Mouse (Mus musculus): ENCODE results near the gene Tufm.

Gene Tufm

GRCm38 (mm10) chr7:126487052-126487483 lies at the start of gene Tufm:
Gene Tufm, plus strand, starts transcription at chr7:126487361.
- ChIA-PET POLR2A (interaction anchor here (0.6 to 15.9 kb wide), 23 partner anchors 9 to 370 kb away, joined by 3 to 482 read pairs (median 4); partner anchors contain the start of genes Sh2b1 (in 3 of the 4) and Eif3c (in 1 of the 4)), CTCF (interaction anchor here (0.6 to 2.0 kb wide), 6 partner anchors 21 to 249 kb away, joined by 3 to 7 read pairs (median 4); partner anchors contain the start of gene Spns1 (in 1 of the 4))

- CTCF ChIA-PET, result interaction anchor here in 2 of 4 experiments (0.6 to 0.7 kb wide), 3 partner anchors 21 to 1927 kb away, joined by 3 to 4 read pairs (median 3); no protein-coding TSS in a partner anchor
- POLR2A ChIA-PET, result interaction anchor here in 3 of 4 experiments (0.5 to 2.0 kb wide), 7 partner anchors 9 to 465 kb away, joined by 3 to 4 read pairs (median 3); no protein-coding TSS in a partner anchor
Observed at GRCm38 (mm10) chr7:126440134-126440533, 47.0 kb upstream of the Tufm start.

- POLR2A ChIA-PET, result interaction anchor here in 1 of 4 experiments (1.4 kb wide), 1 partner anchor 8 kb away, joined by 4 read pairs; no protein-coding TSS in a partner anchor
- CTCF ChIA-PET, result interaction anchor here in 2 of 4 experiments (0.6 kb wide), 2 partner anchors 8 to 135 kb away, joined by 3 to 4 read pairs; no protein-coding TSS in a partner anchor
Observed at GRCm38 (mm10) chr7:126443997-126444396, 43.2 kb upstream of the Tufm start.

GRCm38 (mm10) chr7:126444536-126444935 lies 42.6 kb upstream of the Tufm start:
- CTCF ChIA-PET, result interaction anchor here in 3 of 4 experiments (0.6 to 1.2 kb wide), 5 partner anchors 8 to 135 kb away, joined by 3 to 9 read pairs (median 4); no protein-coding TSS in a partner anchor
- POLR2A ChIA-PET, result interaction anchor here in 1 of 4 experiments (1.4 to 1.5 kb wide), 3 partner anchors 9 to 18 kb away, joined by 3 to 5 read pairs (median 4); partner anchors contain the start of gene Atp2a1

- CTCF ChIA-PET, result interaction anchor here (0.5 to 2.7 kb wide), 9 partner anchors 8 to 30 kb away, joined by 3 to 11 read pairs (median 6); partner anchors contain the start of gene Sh2b1 (in 1 of the 4)
- POLR2A ChIA-PET, result interaction anchor here in 2 of 4 experiments (0.5 to 1.5 kb wide), 7 partner anchors 9 to 314 kb away, joined by 3 to 5 read pairs (median 4); partner anchors contain the start of genes Atp2a1 (in 1 of the 2) and Tufm (in 1 of the 2)
Observed at GRCm38 (mm10) chr7:126445104-126445815, 41.9 kb upstream of the Tufm start.

- CTCF ChIA-PET, result interaction anchor here (0.9 to 2.7 kb wide), 7 partner anchors 9 to 29 kb away, joined by 3 to 11 read pairs (median 3); partner anchors contain the start of gene Sh2b1 (in 1 of the 4)
- POLR2A ChIA-PET, result interaction anchor here in 3 of 4 experiments (0.5 to 1.8 kb wide), 10 partner anchors 10 to 247 kb away, joined by 3 to 7 read pairs (median 4); partner anchors contain the start of genes Sh2b1 (in 2 of the 3) and Tufm (in 1 of the 3)
Observed at GRCm38 (mm10) chr7:126446217-126446616, 40.9 kb upstream of the Tufm start.

GRCm38 (mm10) chr7:126448481-126448880 lies 38.7 kb upstream of the Tufm start:
- ChIA-PET POLR2A (interaction anchor here in 1 of 4 experiments (0.6 to 1.2 kb wide), 2 partner anchors 9 to 88 kb away, joined by 3 read pairs; no protein-coding TSS in a partner anchor), CTCF (no interaction called here)

- POLR2A ChIA-PET, result interaction anchor here in 1 of 4 experiments (0.7 to 1.5 kb wide), 7 partner anchors 10 to 50 kb away, joined by 3 to 5 read pairs (median 4); partner anchors contain the start of gene Sh2b1
Observed at GRCm38 (mm10) chr7:126449991-126450390, 37.2 kb upstream of the Tufm start.

GRCm38 (mm10) chr7:126450641-126451040 lies 36.5 kb upstream of the Tufm start:
- CTCF ChIA-PET, result interaction anchor here in 2 of 4 experiments (0.6 kb wide), 2 partner anchors 15 to 17 kb away, joined by 3 read pairs; no protein-coding TSS in a partner anchor
- POLR2A ChIA-PET, result interaction anchor here in 2 of 4 experiments (0.7 to 1.8 kb wide), 4 partner anchors 15 to 25 kb away, joined by 4 to 5 read pairs (median 5); partner anchors contain the start of gene Sh2b1 (in 2 of the 2)

More at GRCm38 (mm10) chr7:126449991-126450390, 37.2 kb upstream of the Tufm start:
- CTCF ChIA-PET, result interaction anchor here in 3 of 4 experiments (0.5 to 1.0 kb wide), 3 partner anchors 13 to 16 kb away, joined by 3 to 9 read pairs (median 4); no protein-coding TSS in a partner anchor

- POLR2A ChIA-PET, result interaction anchor here in 3 of 4 experiments (0.6 to 1.7 kb wide), 3 partner anchors 13 to 23 kb away, joined by 3 to 5 read pairs (median 3); partner anchors contain the start of gene Sh2b1 (in 1 of the 3)
- CTCF ChIA-PET, result no interaction called here
Observed at GRCm38 (mm10) chr7:126452244-126452643, 34.9 kb upstream of the Tufm start.

GRCm38 (mm10) chr7:126453861-126454260 lies 33.3 kb upstream of the Tufm start:
- ChIA-PET POLR2A (interaction anchor here in 3 of 4 experiments (0.6 to 1.7 kb wide), 9 partner anchors 9 to 407 kb away, joined by 3 to 7 read pairs (median 4); partner anchors contain the start of genes Sh2b1 (in 2 of the 3) and Atp2a1 (in 1 of the 3)), CTCF (interaction anchor here in 1 of 4 experiments (0.6 kb wide), 1 partner anchor 878 kb away, joined by 4 read pairs; no protein-coding TSS in a partner anchor)

GRCm38 (mm10) chr7:126455242-126455641 lies 31.9 kb upstream of the Tufm start:
- CTCF ChIA-PET, result no interaction called here
- POLR2A ChIA-PET, result interaction anchor here in 2 of 4 experiments (1.4 to 1.5 kb wide), 2 partner anchors 12 to 20 kb away, joined by 5 read pairs; partner anchors contain the start of gene Sh2b1 (in 1 of the 2)

- CTCF ChIA-PET, result no interaction called here
- POLR2A ChIA-PET, result interaction anchor here in 2 of 4 experiments (1.3 to 1.4 kb wide), 3 partner anchors 10 to 19 kb away, joined by 4 to 7 read pairs (median 5); partner anchors contain the start of gene Sh2b1 (in 1 of the 2)
Observed at GRCm38 (mm10) chr7:126456382-126457266, 30.5 kb upstream of the Tufm start.

- CTCF ChIA-PET, result interaction anchor here in 1 of 4 experiments (1.1 kb wide), 1 partner anchor 9 kb away, joined by 3 read pairs; no protein-coding TSS in a partner anchor
- POLR2A ChIA-PET, result interaction anchor here in 2 of 4 experiments (0.6 to 1.4 kb wide), 4 partner anchors 9 to 107 kb away, joined by 3 to 7 read pairs (median 5); no protein-coding TSS in a partner anchor
Observed at GRCm38 (mm10) chr7:126458225-126458624, 28.9 kb upstream of the Tufm start.

- POLR2A ChIA-PET, result interaction anchor here in 2 of 4 experiments (0.5 to 1.5 kb wide), 5 partner anchors 18 to 107 kb away, joined by 3 to 6 read pairs (median 3); no protein-coding TSS in a partner anchor
- CTCF ChIA-PET, result interaction anchor here in 2 of 4 experiments (0.6 to 1.1 kb wide), 2 partner anchors 8 to 295 kb away, joined by 3 read pairs; no protein-coding TSS in a partner anchor
Observed at GRCm38 (mm10) chr7:126458844-126459618, 28.1 kb upstream of the Tufm start.

Measured in embryonic stem cell, embryonic (primary cell).